Mouse (Mus musculus) layer of hippocampus, adult 18-20 months (tissue): ENCODE results near the gene Stk38l. TPM values are rescaled to one million over a fixed set of nuclear protein-coding genes. Genes with fewer than 3 reads are reported as not detected.
"Not testable (repeated sequence)": the region's sequence is repeated elsewhere in the genome, so short reads cannot be mapped to it uniquely, and the experiment has no call there.

ENCODE experiments used
- DNase-seq, 2 experiments: peaks; one replicate each; pipeline ENCODE4 v3.0.0; 2022; ENCODE audit warnings: low spot score in 2 of 2
- total RNA-seq, 2 experiments: library from RNA; stranded (reverse); gene quantifications; 2 replicates each; pipeline ENCODE4 v1.2.3; 2021

Stk38l gene
- total RNA-seq, 2 experiments from 2014 or later, result 22.4 to 24.5 TPM

DNA sequence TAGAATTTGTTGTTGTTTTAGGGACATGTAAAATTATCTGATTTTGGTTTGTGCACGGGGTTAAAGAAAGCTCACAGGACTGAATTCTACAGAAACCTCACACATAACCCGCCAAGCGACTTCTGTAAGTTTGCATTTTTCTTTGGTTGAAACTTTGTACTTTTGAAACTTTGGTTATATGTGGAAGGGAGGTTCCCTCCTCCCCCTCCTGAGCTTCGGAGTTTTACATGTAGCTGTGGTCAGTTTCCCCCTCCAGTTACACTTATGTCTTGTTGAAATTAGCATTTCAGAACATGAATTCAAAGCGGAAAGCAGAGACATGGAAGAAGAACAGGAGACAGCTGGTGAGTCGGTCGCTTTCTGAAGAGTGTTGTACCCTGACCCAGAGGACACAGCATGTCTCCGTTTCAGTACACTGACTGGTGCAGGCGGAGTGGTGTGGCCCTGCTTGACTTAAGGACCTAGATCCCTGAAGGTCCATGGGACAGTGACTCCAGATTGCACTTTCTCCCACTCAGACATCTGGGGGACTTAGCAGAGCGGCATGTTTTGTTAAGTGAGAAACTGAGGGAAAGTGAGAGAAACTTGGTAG lies 44.1 kb downstream of the Stk38l start:
- DNase-seq, result no peak

DNA sequence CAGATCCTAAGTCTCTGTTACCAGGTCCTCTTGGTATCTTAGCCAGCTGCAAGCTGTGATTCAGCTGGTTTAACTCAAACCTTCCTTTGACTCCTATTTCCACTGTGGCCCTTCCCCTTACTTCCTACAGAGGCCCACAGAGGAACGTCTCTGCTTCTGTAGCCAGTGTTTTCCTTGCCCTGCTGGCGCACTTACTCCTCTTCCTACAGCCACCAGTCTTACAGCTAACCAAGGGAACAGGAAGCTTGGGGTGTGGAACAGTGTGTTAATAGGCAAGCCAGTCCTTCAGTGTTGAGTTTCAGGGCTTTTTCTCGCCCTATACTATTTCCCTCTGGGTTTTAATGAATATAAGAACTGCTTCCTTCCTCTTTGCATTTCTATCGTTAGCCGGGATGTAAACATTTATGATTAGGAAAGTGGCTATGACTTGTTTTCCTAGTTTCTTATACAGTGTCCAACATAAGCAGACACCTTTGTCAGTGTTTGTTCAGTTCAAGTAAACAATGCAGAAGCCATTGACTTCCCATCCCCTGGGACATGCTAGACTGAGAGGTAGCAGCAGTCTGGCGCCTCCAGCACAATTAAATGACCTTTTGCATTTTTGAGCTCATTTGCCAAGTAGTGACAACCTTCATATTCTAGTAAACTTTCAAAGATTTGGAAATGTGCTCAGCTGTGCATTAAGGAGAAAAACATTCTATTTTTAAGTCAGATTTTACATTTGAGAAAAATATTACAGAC lies 45.4 kb downstream of the Stk38l start:
- DNase-seq, result no peak

DNA sequence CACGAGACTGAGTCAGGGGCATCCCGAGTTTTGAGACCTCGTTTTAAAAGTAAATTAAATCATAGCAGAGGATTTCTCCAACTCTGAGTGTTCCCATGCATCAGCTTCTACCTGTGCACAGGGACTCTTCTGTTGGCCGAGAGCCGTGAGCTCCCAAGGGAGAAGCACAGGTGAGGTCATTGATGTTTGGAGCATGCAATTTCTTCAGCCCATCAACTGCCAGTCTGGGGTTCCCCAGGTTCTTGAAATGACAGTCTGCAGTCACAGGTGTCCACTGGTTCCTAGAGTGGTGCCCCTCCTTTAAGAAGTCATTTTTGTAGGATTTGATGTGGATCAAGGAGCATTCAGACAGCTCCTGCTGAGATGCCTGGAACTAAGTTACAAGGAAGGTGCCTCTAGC lies 46.0 kb downstream of the Stk38l start:
- no peak for DNase-seq

DNA sequence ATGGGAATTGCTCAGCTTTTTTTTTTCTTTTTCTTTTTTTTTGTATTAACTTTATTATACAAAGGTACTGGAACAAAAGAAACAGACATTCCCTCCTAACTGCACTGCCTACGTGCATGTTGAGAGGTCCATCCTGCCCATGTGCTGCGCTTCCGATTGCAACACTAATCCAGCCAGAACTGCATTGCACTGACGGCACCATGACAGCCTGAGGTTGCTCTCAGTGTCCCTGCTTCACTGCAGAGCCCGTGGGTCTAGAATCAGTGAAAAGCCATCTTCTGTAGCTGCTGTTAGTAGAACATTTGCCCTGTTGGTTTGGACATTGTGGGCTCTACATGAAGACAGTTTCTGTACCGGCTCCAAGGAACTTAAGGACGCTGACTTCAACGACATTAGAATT lies 51.1 kb downstream of the Stk38l start:
- DNase-seq, result not testable (repeated sequence)

DNA sequence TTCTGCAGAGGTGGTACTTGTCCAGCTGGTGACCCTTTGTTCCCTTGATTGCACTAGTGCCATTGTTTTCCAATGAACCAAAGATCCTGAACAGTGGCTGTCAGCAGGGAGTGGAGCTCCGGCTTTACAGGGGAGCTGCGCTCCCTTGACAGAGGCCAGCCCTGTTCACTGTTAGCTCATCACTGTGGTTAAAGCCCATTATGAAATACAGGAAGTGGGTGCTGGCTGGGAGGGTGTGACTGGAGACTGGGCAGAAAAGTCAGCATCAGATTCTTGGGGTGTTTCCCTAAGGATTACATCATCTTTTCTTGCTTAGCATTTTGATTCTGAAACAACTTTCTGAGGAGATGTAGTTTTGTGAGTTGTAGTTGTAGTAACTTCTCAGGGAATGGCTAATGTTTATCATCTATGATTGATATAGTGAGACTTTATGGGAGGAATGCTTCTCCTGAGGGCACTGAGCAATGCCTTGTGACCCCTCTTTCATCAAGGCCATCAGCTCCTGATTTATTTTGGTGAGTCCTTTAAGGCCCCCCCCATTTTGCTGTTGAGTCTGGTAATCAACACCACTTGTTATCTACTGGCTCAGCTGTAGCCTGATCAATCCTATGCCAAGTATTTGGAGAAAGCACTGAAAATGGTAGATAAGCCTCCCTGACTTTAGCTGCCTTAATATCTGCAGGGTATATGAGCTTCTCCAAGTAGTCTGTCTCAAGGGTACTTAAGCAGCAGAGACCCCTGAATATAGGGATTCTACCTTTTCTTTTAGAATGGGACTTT lies 52.0 kb downstream of the Stk38l start:
- DNase-seq, result no peak

DNA sequence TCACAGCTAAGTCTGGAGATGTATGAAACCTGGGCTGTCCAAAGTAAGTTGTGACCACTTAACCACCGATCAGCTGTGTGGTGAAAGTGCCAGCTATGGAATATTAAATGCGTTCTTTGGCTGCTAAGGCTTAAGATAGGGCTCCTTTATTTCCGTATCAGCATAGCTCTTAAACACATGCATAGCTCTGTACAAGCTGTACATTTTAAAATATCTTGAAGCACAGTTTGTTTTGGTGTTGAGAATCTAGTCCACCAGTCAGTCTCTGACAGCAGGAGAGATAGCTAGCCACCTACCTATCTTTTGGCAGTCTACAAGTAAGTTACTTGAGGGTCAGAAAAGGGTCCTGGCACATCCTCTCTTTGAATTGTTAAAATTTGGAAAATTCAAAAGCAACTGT lies 53.3 kb downstream of the Stk38l start:
- DNase-seq, result no peak

DNA sequence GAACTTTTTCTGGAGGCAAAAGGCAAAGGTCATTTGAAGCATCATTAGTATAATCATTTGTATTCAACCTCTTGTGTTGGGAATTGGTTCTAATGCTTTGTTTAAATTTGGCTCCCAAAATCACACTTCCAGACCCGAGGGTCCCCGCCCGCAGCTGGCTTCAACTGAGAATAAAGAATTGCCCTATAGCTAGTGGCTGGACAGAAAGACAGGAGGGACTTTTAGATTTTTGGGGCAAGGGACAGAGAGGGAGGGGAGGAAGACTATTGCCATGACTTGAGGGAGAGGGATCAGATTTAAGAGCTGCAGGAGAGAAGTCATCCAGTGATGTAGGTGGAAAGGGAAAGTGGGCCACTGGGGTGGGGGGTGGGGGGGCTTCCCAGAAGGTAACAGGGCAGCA lies 56.8 kb downstream of the Stk38l start:
- DNase-seq, result no peak

DNA sequence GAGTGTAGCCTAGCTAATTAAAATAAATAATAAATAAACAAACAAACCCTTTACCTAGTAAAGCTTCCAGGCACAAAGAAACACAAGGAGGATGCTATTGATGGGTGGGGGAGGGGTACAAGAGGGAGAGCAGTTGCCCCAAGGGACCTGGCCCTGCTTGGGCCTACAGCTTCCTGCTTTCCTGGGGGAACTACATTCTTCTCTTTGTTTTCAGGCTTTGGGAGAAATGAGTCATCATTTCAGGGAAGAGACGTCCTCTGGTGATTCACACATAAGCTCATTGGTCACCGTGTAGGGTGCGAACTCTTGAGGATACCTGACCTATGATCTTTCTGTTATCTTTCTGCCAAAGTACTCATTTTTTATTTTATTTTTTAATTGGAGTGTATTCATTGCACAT lies 68.7 kb downstream of the Stk38l start:
- no peak for DNase-seq

DNA sequence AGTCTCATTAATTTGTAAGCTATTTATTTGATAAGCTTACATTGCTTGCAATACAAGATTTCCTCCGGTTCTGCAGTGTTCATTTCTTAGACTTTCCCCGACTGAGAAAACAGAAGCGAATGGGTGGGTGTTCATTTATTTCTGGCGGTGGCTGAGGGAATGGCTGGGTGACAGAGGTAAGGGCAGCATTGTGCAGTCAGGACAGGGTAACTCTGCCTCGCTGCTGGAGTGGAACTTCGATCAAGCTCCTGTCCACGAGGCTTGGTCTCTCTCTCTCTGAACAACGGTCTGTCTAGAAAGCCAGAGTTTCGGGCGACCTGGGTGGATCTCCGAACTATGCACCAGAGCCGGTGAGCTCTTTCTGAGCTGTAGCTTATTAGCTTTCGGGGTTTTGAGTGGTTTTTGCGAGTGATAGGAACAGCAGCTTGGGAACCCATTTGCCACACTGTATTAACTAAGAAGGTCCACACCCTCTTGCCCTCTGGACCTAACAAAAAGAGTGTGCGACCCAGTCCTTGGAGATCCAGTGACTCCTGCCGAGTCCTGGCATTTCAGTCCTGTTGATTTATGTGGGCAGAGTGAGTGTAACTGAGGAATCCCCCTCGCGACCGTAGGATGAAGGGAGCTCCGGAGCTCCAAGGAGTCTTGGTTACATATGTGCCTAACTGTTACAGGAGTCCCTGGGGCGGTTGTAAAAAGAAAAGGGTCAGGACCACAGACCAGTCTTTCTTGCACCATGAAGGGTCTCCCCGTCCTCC lies 70.5 kb downstream of the Stk38l start:
- no peak for DNase-seq

DNA sequence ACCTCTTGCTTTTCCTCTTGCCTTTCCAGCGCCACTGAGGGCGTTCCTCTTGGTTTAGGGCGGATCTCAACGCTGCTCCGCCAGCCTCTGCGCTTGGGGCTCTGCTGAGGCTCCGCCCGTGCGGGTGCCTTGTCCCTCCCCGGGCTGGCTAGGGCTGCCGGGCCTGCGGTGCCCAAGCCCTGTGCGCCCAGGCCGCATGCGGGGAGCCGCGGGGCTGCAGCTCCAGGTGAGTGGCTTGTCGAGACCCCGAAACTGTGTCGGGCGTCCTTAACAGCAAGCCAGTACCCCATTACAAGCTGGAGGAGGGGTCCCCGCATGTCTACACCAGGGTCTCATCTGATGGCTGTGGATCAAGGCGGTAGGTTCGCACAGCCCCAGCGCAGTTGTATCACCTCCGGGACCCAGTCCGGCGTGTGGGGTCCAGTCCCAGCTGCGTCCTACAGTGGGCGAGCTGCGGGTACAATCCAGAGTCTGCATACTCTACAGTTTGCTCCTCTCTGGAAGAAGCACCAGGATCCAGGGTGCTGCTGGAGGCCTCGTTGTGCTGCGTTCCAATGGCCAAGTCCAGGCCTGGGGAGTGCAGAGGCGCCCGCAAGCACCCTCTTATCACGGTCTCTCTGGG lies 71.2 kb downstream of the Stk38l start, which contains the start of gene Arntl2:
Arntl2 (plus strand) TSS at position 132 of the 622 bp plus-strand sequence.
- peak; percentile 59 to 77 for DNase-seq

DNA sequence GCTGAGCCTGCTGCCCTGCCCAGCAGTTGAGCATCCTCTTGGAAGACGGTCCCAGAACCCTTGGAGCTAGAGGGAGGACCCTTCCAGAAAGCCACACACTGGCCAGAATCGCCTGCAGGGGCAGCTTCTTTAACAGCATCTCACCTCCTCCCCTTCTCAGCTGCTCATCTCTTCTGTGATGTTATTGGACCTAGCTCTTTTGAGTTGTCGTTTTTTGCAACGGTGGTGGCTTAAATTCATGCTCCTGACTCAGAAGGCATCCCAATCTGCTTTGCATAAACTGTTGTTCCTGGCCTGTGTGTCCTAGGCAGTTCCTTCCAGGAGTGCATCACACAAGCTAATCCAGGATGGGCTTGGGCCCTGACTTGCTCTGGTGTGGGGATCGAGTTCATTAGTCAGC lies 72.7 kb downstream of the Stk38l start:
- no peak for DNase-seq

DNA sequence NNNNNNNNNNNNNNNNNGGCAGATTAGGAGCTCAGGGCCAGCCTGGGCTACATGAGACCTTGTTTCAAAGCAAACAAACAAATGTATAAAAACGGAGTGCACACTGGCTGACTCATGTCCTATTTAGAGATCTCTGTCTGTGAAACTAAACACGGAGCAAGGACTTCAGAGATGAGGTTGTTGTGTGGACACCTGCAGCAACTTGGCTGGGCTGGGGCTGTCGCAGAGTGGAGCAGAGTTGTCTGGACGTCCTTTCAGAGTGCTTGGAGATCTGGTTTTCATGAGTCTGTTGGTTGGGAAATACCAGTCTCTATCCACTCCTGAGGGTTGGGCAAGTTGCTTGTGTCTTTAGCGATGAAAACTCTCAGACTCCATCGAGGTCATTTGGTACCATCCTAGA lies 85.2 kb downstream of the Stk38l start:
- DNase-seq, result no peak

DNA sequence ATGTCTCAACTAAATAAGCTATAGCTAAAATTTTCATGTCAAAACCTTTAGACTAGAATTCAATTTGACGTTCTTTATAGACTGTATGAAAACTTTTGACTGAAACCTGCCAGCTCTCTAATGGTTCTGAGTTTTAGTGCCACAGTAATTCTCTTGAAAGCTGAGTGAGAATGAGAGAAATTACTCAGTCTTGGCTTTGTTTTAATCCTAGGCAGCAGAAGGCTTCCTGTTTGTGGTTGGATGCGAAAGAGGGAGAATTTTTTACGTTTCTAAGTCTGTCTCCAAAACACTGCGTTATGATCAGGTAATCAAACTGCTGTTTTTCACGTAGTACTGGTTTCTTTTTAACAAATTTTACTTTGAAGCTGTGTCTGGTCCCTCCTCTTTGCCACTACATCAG lies 88.2 kb downstream of the Stk38l start:
- no peak for DNase-seq

DNA sequence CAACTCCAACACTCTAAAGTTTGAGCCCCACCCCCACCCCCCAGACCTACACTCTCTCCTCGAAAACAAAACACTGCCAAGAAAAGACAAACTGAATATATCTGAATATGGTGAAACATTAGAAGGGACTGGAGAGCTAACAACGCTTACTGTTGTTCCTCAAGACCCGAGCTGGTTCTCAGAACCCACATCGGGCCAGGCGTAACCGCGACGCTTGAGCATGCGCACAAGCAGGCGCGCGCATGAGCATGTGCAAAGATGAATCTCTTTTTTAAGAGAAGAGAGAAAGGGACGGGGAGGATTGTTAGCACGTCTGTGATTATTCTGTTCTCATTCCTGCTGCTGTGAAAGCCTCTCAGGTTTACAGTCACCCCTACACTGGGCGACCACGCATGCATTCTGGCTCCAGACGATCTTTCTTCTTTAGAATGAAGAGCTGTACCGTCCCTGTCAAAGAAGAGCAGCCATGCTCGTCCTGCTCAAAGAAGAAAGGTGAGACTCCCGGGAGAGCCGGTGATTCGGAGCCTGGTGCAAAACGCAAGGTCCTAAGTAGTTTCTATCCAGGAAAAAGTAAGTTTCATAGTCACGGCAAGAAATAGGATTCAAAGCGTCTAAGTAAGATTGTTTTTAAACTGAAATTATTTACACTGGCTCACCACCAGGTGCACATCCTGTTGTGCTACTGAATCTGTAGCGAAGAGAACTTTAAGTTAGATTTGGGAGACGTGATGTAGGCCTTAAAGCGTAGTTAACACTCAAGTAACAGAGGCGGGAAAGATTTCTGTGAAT lies 95.6 kb downstream of the Stk38l start:
- no peak for DNase-seq

DNA sequence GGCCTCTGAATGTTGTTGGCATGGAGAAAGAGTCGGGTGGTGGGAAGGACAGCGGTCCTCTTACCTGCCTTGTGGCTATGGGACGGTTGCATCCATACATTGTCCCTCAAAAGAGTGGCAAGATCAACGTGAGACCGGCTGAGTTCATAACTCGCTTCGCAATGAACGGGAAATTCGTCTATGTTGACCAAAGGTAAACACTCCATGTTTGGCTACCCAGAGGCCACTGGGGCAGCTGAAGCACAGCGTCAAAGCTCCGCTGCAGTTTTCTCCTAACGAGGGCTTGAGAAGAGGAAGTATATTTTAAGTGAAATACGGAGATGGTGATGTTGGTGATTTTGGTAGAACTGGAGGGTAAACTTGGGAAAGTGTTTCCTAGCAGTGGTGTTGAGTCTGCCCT lies 97.2 kb downstream of the Stk38l start:
- DNase-seq, result no peak

DNA sequence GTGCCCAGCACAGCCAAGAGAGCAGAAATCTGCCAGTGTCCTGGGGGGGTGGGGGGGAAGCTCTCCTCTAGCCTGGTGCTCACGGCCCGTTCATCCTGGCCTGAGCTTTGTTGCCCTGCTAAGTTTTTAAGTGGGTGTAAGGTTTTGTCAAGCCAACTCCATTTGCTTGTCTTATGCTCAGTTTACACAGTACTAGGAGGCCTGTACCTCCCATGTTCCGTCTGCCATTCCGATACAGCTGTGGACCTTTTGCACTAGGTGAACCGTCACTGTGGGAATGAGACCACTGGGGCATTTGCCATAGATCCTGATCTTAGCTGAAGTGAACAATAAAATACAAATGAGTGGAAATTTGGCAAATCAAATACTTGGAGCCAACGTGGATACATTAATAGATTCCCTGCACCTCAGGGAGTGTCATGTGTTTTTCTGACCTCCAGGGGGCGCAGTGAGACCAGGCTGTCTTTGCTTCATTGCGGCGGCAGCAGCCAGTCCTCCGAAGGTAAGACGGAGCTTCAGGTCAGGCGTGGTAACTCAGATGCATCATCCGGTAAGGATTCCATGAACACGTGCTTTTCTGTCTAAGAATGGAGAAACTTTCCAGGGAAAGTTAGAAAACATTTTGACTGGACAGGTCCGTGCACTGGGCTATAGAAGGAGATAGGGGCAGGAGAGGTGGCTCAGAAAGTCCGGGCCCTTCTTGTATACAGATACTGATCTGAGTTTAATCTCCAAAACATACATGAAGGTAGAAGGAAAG lies 100.1 kb downstream of the Stk38l start:
- peak; percentile 28 to 75 for DNase-seq

DNA sequence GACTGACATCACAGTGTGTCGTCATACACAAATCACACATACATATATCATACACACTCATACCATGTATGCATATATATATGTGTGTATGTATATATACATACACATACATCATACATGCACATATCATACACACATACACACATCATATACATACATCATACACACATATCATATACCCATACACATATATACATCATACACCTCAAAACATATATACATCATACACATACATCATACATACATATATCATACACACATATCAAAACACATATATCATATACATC lies 100.6 kb downstream of the Stk38l start:
- DNase-seq, result no peak
